ENCODE assay signal across 30 mouse cellular contexts in genomic region chr5:106082891-106083290, GRCm38 (mm10).
"Had no signal": no experiment of that assay in that cellular context is flagged by ENCODE, and none has a peak within 500 bp of the region (broad histone marks: within the 10 kb centered on the region; RNA-seq: fewer than 3 reads in every experiment).

No protein-coding gene starts in this region.

- H3K36me3 ChIP-seq: limb, embryonic 10.5 days; limb, embryonic 12.5 days; limb, embryonic 13.5 days; limb, embryonic 15.5 days; liver, embryonic 12.5 days; liver, embryonic 13.5 days; liver, embryonic 15.5 days; lung, embryonic 15.5 days; midbrain, embryonic 10.5 days; midbrain, embryonic 12.5 days; midbrain, embryonic 13.5 days; midbrain, embryonic 15.5 days; neural tube, embryonic 12.5 days had no signal

- ATAC-seq: liver, embryonic 12.5 days; liver, postnatal 0 days; lung, postnatal 0 days; midbrain, embryonic 13.5 days; midbrain, embryonic 15.5 days had no signal

- H3K4me2 ChIP-seq: limb, embryonic 12.5 days; limb, embryonic 13.5 days; limb, embryonic 15.5 days; liver, embryonic 11.5 days; liver, embryonic 12.5 days; liver, embryonic 13.5 days; liver, embryonic 15.5 days; lung, embryonic 14.5 days; lung, embryonic 15.5 days; midbrain, embryonic 12.5 days; midbrain, embryonic 13.5 days; midbrain, embryonic 15.5 days; neural tube, embryonic 12.5 days had no signal

- H3K4me3 ChIP-seq: limb, embryonic 10.5 days; limb, embryonic 12.5 days; limb, embryonic 13.5 days; limb, embryonic 15.5 days; liver, embryonic 12.5 days; liver, embryonic 13.5 days; liver, embryonic 15.5 days; lung, embryonic 15.5 days; megakaryocyte, embryonic 14.5 days; midbrain, embryonic 10.5 days; midbrain, embryonic 12.5 days; midbrain, embryonic 13.5 days; midbrain, embryonic 15.5 days; myocyte; neural tube, embryonic 12.5 days had no signal

- H3K9ac ChIP-seq: limb, embryonic 12.5 days; limb, embryonic 13.5 days; limb, embryonic 15.5 days; liver, embryonic 12.5 days; liver, embryonic 13.5 days; liver, embryonic 14.5 days; liver, embryonic 15.5 days; liver, postnatal 0 days; lung, embryonic 14.5 days; lung, embryonic 15.5 days; midbrain, embryonic 12.5 days; midbrain, embryonic 13.5 days; midbrain, embryonic 15.5 days; neural tube, embryonic 12.5 days had no signal

- H3K27ac ChIP-seq: limb, embryonic 10.5 days; limb, embryonic 12.5 days; limb, embryonic 13.5 days; limb, embryonic 15.5 days; liver, embryonic 12.5 days; liver, embryonic 13.5 days; liver, embryonic 14.5 days; liver, embryonic 15.5 days; lung, embryonic 15.5 days; macrophage; midbrain, embryonic 10.5 days; midbrain, embryonic 12.5 days; midbrain, embryonic 13.5 days; midbrain, embryonic 15.5 days; neural tube, embryonic 12.5 days had no signal

- H3K27me3 ChIP-seq: limb, embryonic 12.5 days; limb, embryonic 13.5 days; limb, embryonic 15.5 days; liver, embryonic 12.5 days; liver, embryonic 13.5 days; liver, embryonic 15.5 days; lung, embryonic 15.5 days; megakaryocyte, embryonic 14.5 days; midbrain, embryonic 12.5 days; midbrain, embryonic 13.5 days; midbrain, embryonic 15.5 days; neural tube, embryonic 12.5 days had no signal

- H3K9me3 ChIP-seq: limb, embryonic 10.5 days; limb, embryonic 15.5 days; liver, embryonic 12.5 days; liver, embryonic 13.5 days; liver, embryonic 15.5 days; lung, embryonic 15.5 days; megakaryocyte, embryonic 14.5 days; midbrain, embryonic 15.5 days; neural tube, embryonic 12.5 days had no signal

- H3K4me1 ChIP-seq: limb, embryonic 10.5 days; limb, embryonic 12.5 days; limb, embryonic 13.5 days; limb, embryonic 15.5 days; liver, embryonic 12.5 days; liver, embryonic 13.5 days; liver, embryonic 15.5 days; lung, embryonic 15.5 days; megakaryocyte, embryonic 14.5 days; midbrain, embryonic 12.5 days; midbrain, embryonic 13.5 days; midbrain, embryonic 15.5 days; neural tube, embryonic 12.5 days had no signal

- DNase-seq: left cerebral cortex, postnatal 4 days; liver; liver, embryonic 13.5 days; liver, postnatal 0 days; lung, adult 18-20 months; lung, adult 2 months; lung, embryonic 14.5 days; lung, postnatal 10 days; lung, postnatal 14 days; lung, postnatal 36 days; lung, postnatal 4 days; midbrain, embryonic 14.5 days had no signal
